Mouse (Mus musculus): ENCODE measurements around the gene Mavs. TPM values are rescaled to one million over a fixed set of nuclear protein-coding genes. Genes with fewer than 3 reads are reported as not detected.
A peak's percentile ranks its signal among the peaks of the same experiment; 100 is the strongest.
"Not testable (repeated sequence)": the region's sequence is repeated elsewhere in the genome, so short reads cannot be mapped to it uniquely, and the experiment has no call there.

Mavs gene
- polyA plus RNA-seq, 1 experiment = 47.6 TPM

GRCm38 (mm10) chr2:131223569-131223968, 10.3 kb upstream of the Mavs start:
- no peak for DNase-seq (ENCODE audit: low read depth in 1 of 2, low spot score in 2 of 2)
- no peak overlapping the region for H3K27ac ChIP-seq (ENCODE audit: insufficient read depth, low read length)
- TF ChIP-seq CTCF (IDR thresholded peaks at IDR 0.05; ENCODE audit: extremely low read depth, insufficient read depth, insufficient read length, insufficient replicate concordance) (no peak), POLR2A (IDR thresholded peaks at IDR 0.05; ENCODE audit: low read depth, low read length) (no peak)
- WGBS = 74% methylated on average over 1 of the region's 1 CpGs
- no peak overlapping the region for H3K4me3 ChIP-seq (ENCODE audit: extremely low read depth, insufficient read depth, insufficient read length)
- no peaks in the 10 kb centered on the region for H3K27me3 ChIP-seq (ENCODE audit: control insufficient read depth, insufficient read depth, low read length)
- H3K36me3 ChIP-seq (ENCODE audit: control insufficient read depth, insufficient read depth, low read length) = no peaks in the 10 kb centered on the region
- no peaks in the 10 kb centered on the region for H3K4me1 ChIP-seq (ENCODE audit: control insufficient read depth, insufficient read depth, insufficient read length)

GRCm38 (mm10) chr2:131225178-131225577, 8.7 kb upstream of the Mavs start:
- Histone ChIP-seq H3K27ac (ENCODE audit: insufficient read depth, low read length) (no peak overlapping the region), H3K36me3 (ENCODE audit: control insufficient read depth, insufficient read depth, low read length) (no peaks in the 10 kb centered on the region), H3K4me1 (ENCODE audit: control insufficient read depth, insufficient read depth, insufficient read length) (no peaks in the 10 kb centered on the region), H3K27me3 (ENCODE audit: control insufficient read depth, insufficient read depth, low read length) (no peaks in the 10 kb centered on the region), H3K4me3 (ENCODE audit: extremely low read depth, insufficient read depth, insufficient read length) (no peak overlapping the region)
- TF ChIP-seq POLR2A (IDR thresholded peaks at IDR 0.05; ENCODE audit: low read depth, low read length) (no peak), CTCF (IDR thresholded peaks at IDR 0.05; ENCODE audit: extremely low read depth, insufficient read depth, insufficient read length, insufficient replicate concordance) (no peak)
- 90% methylated on average over 6 of the region's 6 CpGs for WGBS
- DNase-seq (ENCODE audit: low read depth in 1 of 2, low spot score in 2 of 2) = no peak

GRCm38 (mm10) chr2:131226669-131227068, 7.2 kb upstream of the Mavs start:
- H3K27ac ChIP-seq (ENCODE audit: insufficient read depth, low read length); H3K36me3 ChIP-seq (ENCODE audit: control insufficient read depth, insufficient read depth, low read length); H3K4me1 ChIP-seq (ENCODE audit: control insufficient read depth, insufficient read depth, insufficient read length); DNase-seq (ENCODE audit: low read depth in 1 of 2, low spot score in 2 of 2); H3K4me3 ChIP-seq (ENCODE audit: extremely low read depth, insufficient read depth, insufficient read length); H3K27me3 ChIP-seq (ENCODE audit: control insufficient read depth, insufficient read depth, low read length): not testable (repeated sequence)
- WGBS = 64% methylated on average over 2 of the region's 2 CpGs

GRCm38 (mm10) chr2:131227243-131227642, 6.6 kb upstream of the Mavs start:
- Histone ChIP-seq H3K4me3 (ENCODE audit: extremely low read depth, insufficient read depth, insufficient read length) (no peak overlapping the region), H3K27ac (ENCODE audit: insufficient read depth, low read length) (no peak overlapping the region), H3K4me1 (ENCODE audit: control insufficient read depth, insufficient read depth, insufficient read length) (no peaks in the 10 kb centered on the region), H3K36me3 (ENCODE audit: control insufficient read depth, insufficient read depth, low read length) (no peaks in the 10 kb centered on the region), H3K27me3 (ENCODE audit: control insufficient read depth, insufficient read depth, low read length) (no peaks in the 10 kb centered on the region)
- WGBS = 86% methylated on average over 3 of the region's 3 CpGs
- DNase-seq (ENCODE audit: low read depth in 1 of 2, low spot score in 2 of 2) = no peak
- TF ChIP-seq CTCF (IDR thresholded peaks at IDR 0.05; ENCODE audit: extremely low read depth, insufficient read depth, insufficient read length, insufficient replicate concordance) (no peak), POLR2A (IDR thresholded peaks at IDR 0.05; ENCODE audit: low read depth, low read length) (no peak)

- Histone ChIP-seq H3K36me3 (ENCODE audit: control insufficient read depth, insufficient read depth, low read length) (no peaks in the 10 kb centered on the region), H3K27ac (ENCODE audit: insufficient read depth, low read length) (no peak overlapping the region), H3K4me3 (ENCODE audit: extremely low read depth, insufficient read depth, insufficient read length) (no peak overlapping the region), H3K27me3 (ENCODE audit: control insufficient read depth, insufficient read depth, low read length) (no peaks in the 10 kb centered on the region), H3K4me1 (ENCODE audit: control insufficient read depth, insufficient read depth, insufficient read length) (peaks cover 14% of the 10 kb centered on the region; the same call in 1 of the 2 replicates)
- 75% methylated on average over 2 of the region's 2 CpGs for WGBS
- TF ChIP-seq POLR2A (IDR thresholded peaks at IDR 0.05; ENCODE audit: low read depth, low read length) = no peak
- TF ChIP-seq CTCF (IDR thresholded peaks at IDR 0.05; ENCODE audit: extremely low read depth, insufficient read depth, insufficient read length, insufficient replicate concordance) = no peak
- peak in 1 of 2 experiments; percentile 15 for DNase-seq (ENCODE audit: low read depth in 1 of 2, low spot score in 2 of 2)
These were observed 1.3 kb upstream of the Mavs start for GRCm38 (mm10) chr2:131232558-131232957.

- peak overlapping the region; percentile 86 for H3K27ac ChIP-seq (ENCODE audit: insufficient read depth, low read length)
- 6% methylated on average over 28 of the region's 28 CpGs for WGBS
- DNase-seq (ENCODE audit: low read depth in 1 of 2, low spot score in 2 of 2) = no peak
These were observed 326 bp downstream of the Mavs start for GRCm38 (mm10) chr2:131234127-131234650.

GRCm38 (mm10) chr2:131234970-131235635, 1.2 kb downstream of the Mavs start:
- TF ChIP-seq POLR2A (IDR thresholded peaks at IDR 0.05; ENCODE audit: low read depth, low read length) = no peak
- TF ChIP-seq CTCF (IDR thresholded peaks at IDR 0.05; ENCODE audit: extremely low read depth, insufficient read depth, insufficient read length, insufficient replicate concordance) = no peak
- H3K4me3 ChIP-seq (ENCODE audit: extremely low read depth, insufficient read depth, insufficient read length) = 0 out of 2 replicates have a peak overlapping the region, but pooled peaks have one; percentile 90
- peaks cover 14% of the 10 kb centered on the region; the same call in 1 of the 2 replicates for H3K4me1 ChIP-seq (ENCODE audit: control insufficient read depth, insufficient read depth, insufficient read length)
- 33% methylated on average over 7 of the region's 7 CpGs for WGBS
- H3K27ac ChIP-seq (ENCODE audit: insufficient read depth, low read length) = peak overlapping the region; percentile 86
- H3K27me3 ChIP-seq (ENCODE audit: control insufficient read depth, insufficient read depth, low read length) = no peaks in the 10 kb centered on the region
- peak; percentile 32 to 50 for DNase-seq (ENCODE audit: low read depth in 1 of 2, low spot score in 2 of 2)
- H3K36me3 ChIP-seq (ENCODE audit: control insufficient read depth, insufficient read depth, low read length) = peaks cover 12% of the 10 kb centered on the region

More at GRCm38 (mm10) chr2:131234127-131234650, 326 bp downstream of the Mavs start:
- no peaks in the 10 kb centered on the region for H3K27me3 ChIP-seq (ENCODE audit: control insufficient read depth, insufficient read depth, low read length)
- no peak for TF ChIP-seq POLR2A (IDR thresholded peaks at IDR 0.05; ENCODE audit: low read depth, low read length)
- TF ChIP-seq CTCF (IDR thresholded peaks at IDR 0.05; ENCODE audit: extremely low read depth, insufficient read depth, insufficient read length, insufficient replicate concordance) = no peak
- H3K4me1 ChIP-seq (ENCODE audit: control insufficient read depth, insufficient read depth, insufficient read length) = peaks cover 14% of the 10 kb centered on the region; the same call in 1 of the 2 replicates
- H3K36me3 ChIP-seq (ENCODE audit: control insufficient read depth, insufficient read depth, low read length) = peaks cover 6% of the 10 kb centered on the region
- peak overlapping the region; percentile 90 for H3K4me3 ChIP-seq (ENCODE audit: extremely low read depth, insufficient read depth, insufficient read length)
